Mouse (Mus musculus) ES-Bruce4 (cell line): ENCODE data around the gene Agbl4.

Source experiments
- EP300 ChIP-seq: IDR thresholded peaks from 2 replicates; pipeline ENCODE4 v1.6.1; 2011; ENCODE audit warnings: low read depth, low read length; ENCODE audit not compliant: insufficient read depth
- POLR2A ChIP-seq: IDR thresholded peaks from one replicate; pipeline ENCODE4 v1.8.1; 2011; ENCODE audit warnings: low read length; ENCODE audit not compliant: insufficient read depth

- TF ChIP-seq POLR2A (no peak), EP300 (no peak)
These were observed 985.6 kb downstream of the Agbl4 start for GRCm38 (mm10) chr4:111383101-111383500.
